Mouse (Mus musculus): Measurements from ENCODE around the gene Tomm6.

- TF ChIP-seq POLR2A (IDR thresholded peaks at IDR 0.05; ENCODE audit: control insufficient read depth in 1 of 2, insufficient read depth in 1 of 2, low read depth in 1 of 2, low read length in 2 of 2, poor library complexity in 1 of 2): no peak
- no peak for TF ChIP-seq NELFE (IDR thresholded peaks at IDR 0.05; ENCODE audit: low read depth, low read length)
- TF ChIP-seq MXI1 (IDR thresholded peaks at IDR 0.05; ENCODE audit: low read depth, low read length): no peak
- no peak for TF ChIP-seq KAT2A (conservative IDR thresholded peaks at IDR 0.05; ENCODE audit: low read depth, low read length)
- no peak for TF ChIP-seq MAX (IDR thresholded peaks at IDR 0.05; ENCODE audit: low read length)
- TF ChIP-seq TCF12 (IDR thresholded peaks at IDR 0.05; ENCODE audit: low read depth, low read length): no peak
- TF ChIP-seq CHD1 (IDR thresholded peaks at IDR 0.05; ENCODE audit: low read depth, low read length): no peak
- TF ChIP-seq CTCF (IDR thresholded peaks at IDR 0.05 in 2 of 3, conservative IDR thresholded peaks at IDR 0.05 in 1 of 3; ENCODE audit: control insufficient read depth in 1 of 3, insufficient read depth in 1 of 3, low read depth in 2 of 3, low read length in 3 of 3, poor library complexity in 1 of 3, severe bottlenecking in 1 of 3): no peak
- no peak for TF ChIP-seq BHLHE40 (IDR thresholded peaks at IDR 0.05; ENCODE audit: borderline replicate concordance, low read depth, low read length)
- no peak for TF ChIP-seq UBTF (IDR thresholded peaks at IDR 0.05; ENCODE audit: borderline replicate concordance, insufficient read depth, low read depth, low read length)
- no peak for TF ChIP-seq ZNF384 (IDR thresholded peaks at IDR 0.05; ENCODE audit: low read depth, low read length)
Measured at GRCm38 (mm10) chr17:47691650-47692049, 3.5 kb upstream of the Tomm6 start.
